Mouse (Mus musculus) erythroblast, embryonic 14.5 days (primary cell): ENCODE data around the gene Zfp628.

Experiments
- GATA1 ChIP-seq: IDR thresholded peaks from 2 replicates; pipeline ENCODE4 v1.6.1; 2012; ENCODE audit warnings: low read length, inconsistent platforms, mixed read lengths
- TAL1 ChIP-seq: IDR thresholded peaks from 3 replicates; pipeline ENCODE4 v1.6.1; 2012; ENCODE audit warnings: low read length, inconsistent platforms, mixed read lengths

DNA sequence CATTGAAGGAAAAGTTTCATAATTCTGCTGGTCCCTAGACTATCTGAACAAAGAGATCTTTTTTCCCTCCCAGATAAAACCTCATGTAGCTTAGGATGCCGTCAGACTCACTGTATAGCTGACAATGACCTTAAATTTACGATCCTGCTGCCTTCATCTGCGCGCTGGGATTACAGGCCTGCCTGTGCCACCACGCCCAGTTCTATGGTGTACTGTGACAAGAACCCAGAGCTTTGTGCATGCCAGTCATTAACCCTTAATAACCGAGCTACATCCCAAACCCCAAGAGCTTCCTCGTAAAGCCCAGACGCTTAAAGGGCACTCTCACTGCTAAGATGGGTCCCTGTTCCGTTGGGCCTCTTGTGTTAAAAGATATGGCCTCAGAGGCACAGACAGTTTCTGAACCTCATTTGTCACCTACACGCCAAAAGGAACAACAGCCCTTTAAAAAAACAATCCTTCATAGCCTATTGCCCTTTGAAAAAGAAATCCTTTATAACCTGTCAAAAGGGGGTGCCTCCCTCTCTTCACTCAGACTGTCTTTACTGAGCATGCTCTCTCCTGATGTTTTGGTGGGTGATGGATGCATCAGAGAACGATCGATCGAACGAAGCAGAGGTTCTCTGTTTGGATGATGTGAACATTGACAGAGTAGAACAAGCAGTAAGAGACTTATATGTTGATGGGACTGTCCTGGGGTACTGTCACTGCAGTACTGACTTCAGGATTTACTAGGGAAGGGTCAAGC is 826 bp downstream of the Zfp628 start:
- no peak for TF ChIP-seq GATA1
- no peak for TF ChIP-seq TAL1
